Mouse (Mus musculus): ENCODE data around the gene Mrtfa.

The Mrtfa gene

DNA sequence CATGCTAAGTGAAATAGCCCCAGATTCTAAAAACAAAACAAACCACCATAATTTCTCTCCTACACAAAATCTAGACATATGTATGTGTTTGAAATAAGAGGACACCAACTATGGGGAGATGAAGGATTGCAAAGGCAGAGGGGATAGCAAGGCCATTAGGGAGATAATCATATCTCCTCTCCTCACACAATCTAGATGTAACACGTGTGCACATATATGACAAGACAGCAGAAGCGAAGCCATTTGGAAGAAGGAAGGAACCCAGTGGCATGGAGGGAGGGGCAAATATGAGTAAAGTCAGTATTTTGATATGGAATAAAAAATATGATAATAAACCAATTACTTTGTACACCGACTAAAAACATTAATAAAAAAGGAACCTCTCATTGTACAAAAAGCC, 91.9 kb downstream of the Mrtfa start:
- DNase-seq, result no peak

DNA sequence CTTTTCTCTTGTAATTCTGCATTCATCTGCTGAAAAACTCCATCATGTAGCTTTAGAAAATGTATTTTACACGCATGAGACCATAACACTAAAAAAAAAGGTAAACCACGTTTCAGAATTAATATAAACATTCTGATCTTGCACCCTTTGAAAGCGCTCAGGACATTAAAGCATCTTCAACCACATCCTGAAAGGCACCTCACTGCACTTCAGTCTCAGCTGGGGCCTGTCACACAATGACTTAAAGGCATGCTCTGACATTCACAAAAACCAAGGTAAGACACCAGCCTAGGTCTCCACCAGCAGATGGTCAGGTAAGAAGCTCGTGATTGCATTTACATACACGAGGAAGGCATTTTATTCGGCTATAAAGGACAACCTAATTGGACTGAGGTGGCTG, 92.7 kb downstream of the Mrtfa start:
- no peak for DNase-seq

DNA sequence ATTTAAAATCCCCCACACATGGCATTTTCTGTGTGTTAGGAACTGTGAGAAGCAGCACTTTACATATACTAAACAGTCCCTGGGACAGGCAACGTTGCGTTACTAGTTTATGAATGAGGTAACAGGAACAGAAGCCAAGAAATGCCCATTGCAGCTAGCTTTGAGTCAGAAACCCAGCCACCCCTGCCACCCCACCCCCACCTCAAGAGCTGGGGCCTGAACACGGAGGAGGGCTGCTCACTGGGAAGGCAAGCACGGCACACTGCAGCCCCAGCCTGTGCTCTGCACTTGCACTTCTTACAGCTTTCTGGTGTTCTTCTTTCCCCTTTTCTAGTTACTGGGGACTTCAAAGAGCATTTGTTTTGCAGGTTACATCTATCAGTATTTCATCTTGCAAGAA, 93.1 kb downstream of the Mrtfa start:
- no peak for DNase-seq

DNA sequence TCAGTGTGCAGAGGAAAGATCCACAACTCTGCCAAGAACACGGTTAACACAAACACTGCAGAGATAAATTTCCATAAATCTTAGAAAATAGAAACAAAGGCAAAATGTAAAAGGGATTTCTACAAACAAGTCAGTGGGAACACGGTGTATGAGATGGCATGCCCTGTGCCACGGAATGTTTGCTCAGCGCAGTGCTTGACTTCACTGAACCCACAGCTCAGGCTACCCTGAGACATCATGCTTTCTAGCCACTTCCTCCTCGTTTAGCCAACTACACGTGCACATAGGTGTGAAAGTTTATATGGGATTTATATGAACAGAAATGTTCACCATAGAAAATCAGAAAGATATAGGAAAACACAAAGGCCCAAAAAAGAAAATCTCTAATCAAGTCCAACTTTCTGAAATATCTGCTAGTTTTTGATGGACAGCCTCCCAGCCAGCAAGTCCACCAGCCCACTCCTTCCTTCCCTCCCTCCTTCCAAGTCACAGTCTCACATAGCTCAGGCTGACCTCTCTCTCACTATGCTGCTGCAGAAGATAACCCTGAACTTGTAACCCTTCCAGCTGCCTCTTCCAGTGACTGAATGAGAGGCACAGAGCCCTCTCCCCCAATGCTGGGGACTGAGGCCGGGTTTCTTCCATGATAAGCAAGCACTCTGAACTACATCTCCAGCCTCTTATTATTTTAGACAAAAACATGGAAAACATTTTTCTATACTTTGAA, 94.1 kb downstream of the Mrtfa start:
- no peak for DNase-seq

DNA sequence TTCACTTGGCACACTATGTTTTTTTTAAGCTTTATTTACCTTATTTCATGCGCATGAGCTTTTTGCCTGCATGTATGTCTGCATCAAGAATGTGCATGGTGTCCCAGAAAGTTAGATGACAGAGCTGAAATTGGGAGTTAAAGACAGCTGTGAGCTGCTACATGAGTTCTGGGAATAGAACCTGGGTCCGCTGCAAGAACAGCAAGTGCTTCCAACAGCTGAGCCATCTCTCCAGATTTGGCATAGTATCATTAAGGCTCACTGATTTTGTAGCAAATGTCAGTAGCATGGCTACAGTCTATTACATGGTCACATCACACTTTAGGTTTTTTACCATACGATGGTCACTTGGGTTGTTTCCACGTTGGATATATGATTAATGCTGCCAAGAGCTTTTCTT, 97.5 kb downstream of the Mrtfa start:
- DNase-seq, result no peak

DNA sequence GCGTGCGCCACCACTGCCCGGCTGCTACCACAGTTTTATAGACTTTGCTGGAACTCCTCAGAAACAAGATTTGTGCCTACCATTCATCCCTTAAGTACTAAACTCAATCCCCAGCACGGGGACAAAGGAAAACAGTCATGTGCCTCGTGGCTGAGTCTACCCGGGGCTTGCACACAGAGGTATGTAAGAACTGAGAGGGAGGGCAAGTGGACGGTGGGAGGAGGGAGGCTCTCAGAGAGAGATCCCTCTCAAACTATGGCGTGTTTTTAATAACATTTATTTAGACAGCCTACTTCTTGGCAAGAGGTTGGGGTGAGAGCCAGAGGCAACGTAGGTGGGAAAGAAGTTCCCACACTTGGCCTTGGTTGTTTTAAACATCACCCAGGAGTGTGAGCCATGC, 98.8 kb downstream of the Mrtfa start:
- DNase-seq, result no peak

DNA sequence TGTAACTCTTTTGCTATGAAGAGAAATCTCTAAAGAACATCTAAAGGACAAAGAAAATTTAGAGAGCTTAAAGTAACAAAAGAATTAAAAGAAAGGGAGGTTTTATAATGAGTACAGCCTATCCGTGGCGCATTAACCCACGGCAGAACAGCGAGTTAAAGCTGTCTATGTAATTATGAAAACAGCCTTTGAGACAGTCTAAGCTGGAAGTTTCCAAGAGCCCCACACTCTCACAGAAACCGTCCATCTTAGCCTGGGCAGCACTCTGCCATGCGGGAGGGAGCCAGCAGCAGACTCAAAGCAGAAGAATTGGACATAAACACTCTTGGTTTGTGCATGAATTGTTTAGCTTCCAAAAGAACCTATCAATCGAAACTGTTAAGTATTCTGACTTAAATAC, 103.0 kb downstream of the Mrtfa start:
- DNase-seq, result no peak

DNA sequence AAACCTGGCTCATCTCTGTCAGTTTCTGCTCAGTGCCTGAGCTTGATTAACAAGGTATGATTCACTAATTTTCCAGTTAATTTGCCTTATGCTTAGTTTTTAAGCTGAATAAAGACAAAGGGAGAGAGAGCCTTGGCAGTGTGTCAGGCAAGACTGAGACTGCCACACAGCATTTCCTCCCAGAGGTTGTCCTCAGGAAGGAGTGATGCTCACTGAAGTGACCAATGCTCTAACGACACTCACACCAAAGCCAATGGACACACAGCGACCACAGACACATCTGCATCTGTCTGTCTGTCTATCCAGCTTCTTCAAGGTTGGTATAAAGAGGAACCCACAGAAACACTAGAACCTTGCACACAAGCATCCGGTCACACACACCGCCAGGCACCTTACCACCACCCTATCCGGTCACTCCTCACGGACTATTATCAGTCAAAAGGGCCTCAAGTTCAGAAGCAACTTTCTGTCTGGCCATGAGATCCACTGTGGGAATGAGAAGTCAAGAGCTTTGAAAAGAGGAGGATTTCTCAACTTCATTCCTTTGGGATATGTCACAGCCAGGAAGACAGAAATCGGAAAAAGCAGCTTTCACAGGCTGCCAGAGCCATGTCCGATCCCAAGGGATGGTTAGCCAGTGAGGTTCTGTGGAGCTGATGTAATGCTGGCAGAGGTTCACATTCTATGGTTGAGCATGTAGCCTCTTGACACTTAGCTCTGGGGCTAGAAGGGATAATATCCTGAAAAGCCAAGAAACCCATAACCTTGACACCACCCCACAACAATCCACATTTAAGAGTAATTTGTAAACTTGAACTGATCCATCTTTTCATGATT, 103.7 kb downstream of the Mrtfa start:
- DNase-seq, result peak; percentile 98

DNA sequence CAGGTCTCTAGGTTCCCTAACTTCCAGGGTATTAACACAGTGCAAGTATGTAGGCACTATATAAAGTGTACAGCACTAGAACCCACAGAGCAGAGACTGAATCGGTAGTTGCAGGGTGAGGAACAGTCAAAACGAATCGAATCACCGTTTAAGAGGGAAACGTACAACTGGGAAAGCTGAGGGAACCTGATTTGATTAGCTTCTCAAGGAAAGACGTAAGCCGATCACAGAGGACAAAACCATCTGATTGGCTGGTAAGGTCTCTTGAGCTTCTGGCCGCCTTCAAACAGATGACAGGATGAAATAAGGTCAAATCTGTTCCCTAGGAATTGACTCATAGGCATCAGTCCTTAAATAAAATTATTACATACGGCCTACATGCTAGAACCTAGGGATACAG, 106.7 kb downstream of the Mrtfa start:
- DNase-seq, result no peak

DNA sequence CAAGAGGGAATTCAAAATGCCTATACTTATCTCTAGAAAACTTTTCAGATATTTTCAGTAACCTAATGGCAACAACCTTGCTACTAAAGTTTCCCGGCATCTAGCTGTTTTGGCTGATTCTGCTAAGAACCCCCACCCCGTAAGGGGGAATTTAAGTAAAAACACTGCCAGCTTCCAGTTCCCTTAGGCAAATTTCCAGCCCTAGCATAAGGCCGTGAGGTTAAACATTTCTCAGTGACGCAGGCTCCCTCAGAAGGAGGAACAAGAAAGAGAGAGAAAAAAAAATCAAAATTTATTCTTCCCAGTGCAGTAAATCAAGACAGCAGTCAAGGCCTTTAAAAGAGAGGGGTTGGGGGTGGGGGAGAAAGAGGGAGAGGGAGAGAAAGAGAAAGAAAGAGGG, 107.3 kb downstream of the Mrtfa start:
- DNase-seq, result peak; percentile 94

DNA sequence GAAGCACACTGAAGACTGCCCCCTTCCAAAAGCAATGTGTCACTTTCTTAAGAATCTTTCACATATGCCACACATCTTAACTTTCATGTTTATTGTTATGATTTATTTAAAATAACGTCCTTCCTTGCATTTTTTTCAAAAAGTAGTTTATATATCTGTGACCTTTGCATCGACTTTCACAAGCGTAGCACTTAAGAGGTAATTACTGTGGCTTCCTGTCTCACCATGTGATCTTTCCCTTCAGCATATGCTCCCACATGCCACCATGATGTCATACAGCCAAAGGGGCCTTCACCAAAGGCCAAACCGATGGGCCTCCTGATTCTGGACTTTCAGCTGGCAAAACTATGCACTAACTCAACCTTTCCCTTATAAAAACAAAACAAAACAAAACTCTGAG, 109.3 kb downstream of the Mrtfa start:
- no peak for DNase-seq

DNA sequence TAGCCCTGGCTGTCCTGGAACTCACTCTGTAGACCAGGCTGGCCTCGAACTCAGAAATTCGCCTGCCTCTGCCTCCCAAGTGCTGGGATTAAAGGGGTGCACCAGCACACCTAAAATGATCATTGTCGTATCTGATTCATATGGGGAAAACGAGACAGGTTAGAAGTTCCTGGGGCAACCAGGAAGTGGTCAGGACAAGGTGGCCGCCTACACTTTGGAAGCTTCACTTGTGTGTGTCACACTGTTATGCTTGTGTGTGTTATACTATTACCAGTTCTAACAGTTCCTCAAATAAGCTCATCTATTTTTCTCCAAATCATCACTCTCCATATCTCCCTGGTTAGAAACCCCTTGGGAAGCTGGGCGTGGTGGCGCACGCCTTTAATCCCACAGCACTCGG, 110.2 kb downstream of the Mrtfa start:
- no peak for DNase-seq

DNA sequence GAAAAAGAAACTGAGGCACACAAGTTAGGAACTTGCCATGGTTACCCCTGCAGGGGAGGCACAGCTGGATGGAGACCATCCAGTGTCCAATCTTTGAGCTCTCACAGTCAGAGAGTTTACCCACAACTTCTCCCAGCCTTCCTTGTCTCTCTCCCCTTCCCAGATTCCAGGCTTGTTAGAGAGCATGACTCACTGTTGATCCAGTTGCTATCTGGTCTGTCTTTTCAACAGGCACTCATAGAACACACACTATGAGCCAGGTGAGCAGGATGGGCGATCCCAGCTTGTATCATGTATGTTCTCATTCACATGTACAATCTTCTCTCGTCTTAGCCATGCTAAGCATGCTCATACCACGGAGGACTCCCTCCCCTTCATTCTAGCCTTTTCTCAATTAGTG, 111.3 kb downstream of the Mrtfa start:
- no peak for DNase-seq

DNA sequence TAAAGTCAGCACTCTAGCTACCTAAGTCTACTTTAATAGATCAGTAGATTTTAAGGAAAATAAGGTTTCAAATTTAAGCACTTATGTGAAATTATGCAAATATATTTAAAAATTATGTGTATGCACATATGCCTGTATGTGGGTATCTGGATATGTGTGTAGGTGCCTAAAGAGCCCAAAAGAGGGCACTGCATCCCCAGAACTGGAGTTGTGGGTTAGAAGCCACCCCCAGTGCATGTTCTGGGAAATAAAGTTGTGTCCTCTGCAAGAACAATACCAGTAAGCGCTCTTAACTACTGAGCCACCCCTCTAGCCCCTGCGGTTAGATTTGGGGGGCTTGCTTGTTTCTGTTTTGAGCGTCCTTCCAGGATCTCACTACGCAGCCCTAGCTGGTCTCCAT, 113.0 kb downstream of the Mrtfa start:
- no peak for DNase-seq

DNA sequence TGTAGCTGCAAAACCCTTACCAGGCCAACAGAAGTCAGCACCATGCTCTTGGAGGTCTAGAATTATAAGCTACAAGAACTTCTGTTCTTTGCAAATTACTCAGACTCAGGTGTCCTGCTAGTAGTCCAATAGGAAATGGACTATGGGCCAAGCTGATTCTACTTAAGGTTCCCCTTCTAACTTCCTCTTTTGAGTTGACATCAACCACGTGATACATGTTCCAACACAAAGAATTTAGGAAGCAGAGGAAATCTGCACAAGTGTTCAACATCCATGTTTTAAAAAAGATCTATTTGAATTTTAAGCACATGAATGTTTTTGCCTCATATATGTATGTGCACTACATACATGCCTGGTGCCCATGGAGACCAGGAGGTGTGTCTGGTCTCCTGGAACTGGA, 116.0 kb downstream of the Mrtfa start:
- no peak for DNase-seq

DNA sequence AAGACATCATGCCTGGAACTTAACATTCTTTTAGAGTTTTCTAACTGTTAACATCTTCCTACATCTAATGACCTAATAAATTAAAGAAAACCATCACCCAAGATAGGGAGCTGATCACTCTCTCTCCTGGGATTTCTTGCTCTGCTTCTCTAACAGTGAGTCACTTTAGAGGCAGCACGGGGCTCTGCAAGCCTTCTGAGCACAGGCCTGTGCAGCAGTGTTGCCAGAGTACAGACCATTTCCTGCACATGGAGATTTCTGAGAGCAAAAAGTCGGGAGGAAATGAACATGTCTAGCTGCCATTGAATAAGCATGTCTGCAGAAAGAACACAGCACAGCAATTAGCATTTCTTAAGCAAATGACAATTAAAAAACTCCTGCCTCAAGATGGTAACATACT, 116.8 kb downstream of the Mrtfa start:
- peak; percentile 94 for DNase-seq

DNA sequence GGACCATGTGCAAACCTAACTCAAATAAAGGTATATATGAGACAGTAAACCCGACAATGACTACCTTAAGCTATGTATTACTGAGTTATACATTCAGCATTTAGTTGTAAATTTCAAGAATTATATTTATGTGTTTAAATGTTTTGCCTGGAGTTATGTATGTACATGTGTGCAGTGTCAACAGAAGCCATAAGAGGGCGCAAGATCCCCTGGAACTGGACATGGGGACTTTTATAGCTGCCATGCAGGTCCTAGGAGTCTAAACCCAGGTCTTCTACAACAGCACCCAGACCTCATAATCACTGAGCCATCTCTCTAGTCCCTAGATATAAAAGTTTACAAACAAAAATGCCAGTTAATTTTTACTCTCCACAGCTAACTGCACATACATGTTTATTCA, 117.8 kb downstream of the Mrtfa start:
- DNase-seq, result no peak

DNA sequence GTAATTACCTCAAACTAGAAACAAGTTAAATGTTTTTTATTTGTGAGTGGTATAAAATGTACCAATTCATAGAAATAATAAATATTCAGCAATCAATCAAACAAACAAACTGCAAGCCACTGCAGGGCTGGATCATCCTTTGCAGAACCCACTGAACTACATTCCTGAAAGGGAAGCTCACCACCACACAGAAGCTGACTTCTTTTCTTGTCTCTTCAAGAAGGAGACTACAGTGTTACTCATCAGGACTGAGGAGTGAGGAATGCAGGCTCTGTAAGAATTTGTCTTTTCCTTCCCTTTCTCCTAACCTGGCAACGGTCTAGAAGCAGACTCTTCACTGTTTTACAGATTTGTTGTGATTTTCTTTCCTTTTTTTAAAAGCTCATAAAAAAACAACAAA, 120.1 kb downstream of the Mrtfa start:
- no peak for DNase-seq

DNA sequence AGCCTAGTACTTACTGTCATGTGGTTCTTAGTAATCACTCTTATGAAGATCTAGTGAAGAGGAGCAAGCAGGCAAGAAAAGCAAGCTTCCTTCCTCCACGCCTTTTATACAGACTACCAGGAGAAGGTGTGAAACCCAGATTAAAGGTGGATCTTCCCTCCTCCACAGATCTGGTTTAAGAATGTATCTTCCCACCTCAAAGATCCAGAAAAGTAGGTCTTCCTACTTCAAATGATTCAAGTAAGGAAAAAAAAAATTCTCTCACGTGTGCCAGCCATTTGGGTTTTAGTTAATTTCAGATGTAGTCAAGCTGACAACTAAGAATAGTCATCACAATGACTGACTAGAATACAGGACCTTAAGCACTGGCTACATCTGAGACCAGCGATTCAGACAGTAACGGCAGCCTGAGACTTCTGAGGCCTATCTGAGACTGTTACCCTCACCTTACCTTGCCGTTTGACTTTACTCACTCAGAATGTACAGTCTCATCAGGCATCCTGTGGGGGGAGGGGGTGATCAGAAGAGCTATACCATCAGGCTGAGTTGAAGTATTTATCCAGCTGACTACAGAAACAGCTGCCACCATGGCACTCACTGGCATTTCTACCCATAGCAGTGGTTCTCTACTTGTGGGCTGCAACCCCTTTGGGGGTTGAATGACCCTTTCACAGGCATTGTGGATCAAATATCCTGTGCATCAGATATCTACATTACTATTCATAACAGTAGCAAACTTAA, 121.7 kb downstream of the Mrtfa start:
- no peak for DNase-seq

DNA sequence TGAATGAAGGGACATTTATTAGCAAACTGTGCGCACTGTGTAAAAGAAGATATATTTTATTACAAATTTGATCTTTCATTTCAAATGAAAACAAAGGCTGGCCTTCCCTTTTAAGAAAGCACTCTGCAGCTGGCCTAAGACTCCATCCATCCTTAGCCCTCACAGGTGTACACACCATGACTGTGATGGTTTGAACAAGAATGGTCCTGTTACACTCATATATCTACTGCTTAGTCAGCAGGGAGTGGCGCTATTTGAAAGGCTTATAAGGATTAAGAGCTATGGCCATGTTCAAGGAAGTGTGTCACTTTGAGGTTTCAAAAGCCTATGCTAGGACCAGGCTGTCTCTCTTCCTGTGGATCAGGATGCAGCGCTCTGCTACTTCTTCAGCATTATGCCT, 122.8 kb downstream of the Mrtfa start:
- no peak for DNase-seq

DNA sequence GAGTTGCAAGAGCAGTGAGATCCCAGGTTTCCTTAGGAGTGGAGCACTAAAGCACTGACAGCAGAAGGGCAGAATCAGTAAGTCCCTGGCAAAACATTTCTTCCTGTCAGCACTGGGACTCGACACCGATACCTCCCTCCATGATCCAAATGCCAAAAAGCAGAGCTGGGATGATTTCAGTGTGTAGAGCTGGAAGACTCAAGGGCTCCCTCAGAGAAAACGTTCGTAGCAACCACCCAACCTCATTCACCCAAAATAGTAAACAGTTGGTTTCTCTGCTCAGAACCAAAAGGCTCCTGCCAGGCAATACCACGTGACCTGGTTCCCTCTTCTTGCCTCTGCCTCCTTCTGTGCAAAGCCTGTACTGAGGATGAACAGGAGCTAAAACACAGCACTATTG, 123.6 kb downstream of the Mrtfa start:
- peak; percentile 97 for DNase-seq

DNA sequence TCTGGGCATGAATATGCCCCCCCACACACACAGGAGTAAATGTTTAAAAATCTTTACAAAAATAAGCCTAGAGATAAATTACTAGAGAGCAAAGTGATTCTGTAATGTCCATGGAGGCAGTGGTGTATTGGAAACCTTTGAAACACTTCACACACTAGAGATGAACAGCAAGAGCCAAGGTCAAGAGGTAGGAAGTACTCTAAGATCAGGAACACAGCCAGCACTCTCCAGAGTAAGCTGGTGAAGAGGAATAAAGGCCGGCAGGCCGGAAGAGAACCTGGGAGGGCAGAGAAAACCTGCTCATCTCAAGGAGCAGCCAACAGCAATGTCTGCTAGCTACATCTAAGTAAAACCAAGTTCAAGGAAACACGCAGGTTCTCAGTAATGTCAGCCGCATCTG, 125.9 kb downstream of the Mrtfa start:
- no peak for DNase-seq

DNA sequence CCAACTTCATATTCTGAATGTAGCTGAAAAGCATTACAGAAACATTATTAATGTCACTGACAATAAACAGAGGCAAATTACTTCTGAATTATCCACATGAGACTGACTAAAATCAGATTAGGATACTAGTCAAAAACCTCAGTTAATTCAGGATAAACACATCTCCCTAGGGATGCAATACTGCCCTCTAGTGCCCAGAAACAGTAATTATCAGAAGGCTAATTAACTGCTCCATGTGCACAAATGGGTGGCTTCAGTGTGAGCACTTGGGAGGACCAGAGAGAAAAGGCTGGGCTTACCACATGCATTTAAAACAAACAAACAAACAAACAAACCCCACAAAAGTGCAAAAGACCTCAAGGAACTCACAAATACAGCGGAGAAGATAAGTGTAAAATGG, 126.4 kb downstream of the Mrtfa start:
- DNase-seq, result no peak

DNA sequence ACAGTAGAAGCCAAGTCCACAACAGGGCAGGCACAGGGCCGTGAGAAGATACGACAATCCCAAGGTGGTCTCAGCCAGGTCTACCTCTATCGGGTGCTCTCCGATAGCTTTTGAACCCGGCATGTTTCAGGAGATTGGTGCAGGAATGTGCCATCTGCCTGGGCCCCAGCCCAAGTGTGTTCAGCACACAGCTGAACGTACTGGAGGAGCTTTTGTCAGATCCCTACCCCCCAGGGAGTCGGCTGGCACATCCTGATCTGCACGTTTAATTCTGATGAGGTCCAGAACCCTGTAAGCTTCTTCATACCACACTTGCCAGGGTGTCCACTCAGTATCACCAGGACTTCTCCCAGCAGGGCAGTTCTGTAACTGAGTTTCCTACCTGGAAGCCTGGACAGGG, 127.9 kb downstream of the Mrtfa start:
- no peak for DNase-seq
